Mouse (Mus musculus) adipocyte (in vitro differentiated cells): ENCODE results near the gene Trdmt1.
"Not testable (repeated sequence)": the region's sequence is repeated elsewhere in the genome, so short reads cannot be mapped to it uniquely, and the experiment has no call there.

Experiments
- DNase-seq: peaks from one replicate; pipeline ENCODE4 v3.0.0-alpha.2; 2016; ENCODE audit warnings: low spot score

Trdmt1 gene

DNA sequence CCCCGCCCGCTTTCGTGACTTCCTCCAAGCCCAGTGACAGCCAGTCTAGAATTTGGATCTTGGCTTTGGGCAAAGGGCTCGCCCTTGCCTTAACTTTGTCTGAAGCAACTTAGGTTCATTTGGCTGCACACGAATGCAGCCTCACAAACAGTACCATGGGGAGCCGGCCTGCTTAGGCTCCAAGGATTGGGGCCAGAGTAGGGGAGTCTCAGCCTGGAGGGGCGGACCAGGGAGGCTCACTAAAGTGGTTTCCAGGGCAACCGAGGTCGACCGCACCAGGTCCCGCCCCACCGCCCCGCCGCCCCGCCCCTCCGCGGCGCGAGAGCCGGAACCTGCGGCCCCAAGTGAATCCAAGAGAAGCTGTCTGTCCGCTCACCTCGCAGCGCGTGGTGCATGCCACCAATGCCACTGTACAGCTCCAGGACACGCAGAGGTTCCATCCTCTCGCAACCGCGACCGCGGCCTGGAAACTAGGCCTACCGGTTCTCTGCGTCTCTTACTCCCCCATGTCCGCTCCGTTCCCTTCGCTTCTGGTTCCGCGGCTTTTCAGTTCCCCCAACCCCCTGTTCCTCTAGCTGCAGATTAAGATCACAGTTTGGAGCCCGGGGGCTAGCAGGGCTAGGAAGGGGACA, at the start of gene Trdmt1:
Gene Trdmt1, minus strand, starts transcription at position 476 of the 632 bp plus-strand sequence.
- DNase-seq, result peak; percentile 95

DNA sequence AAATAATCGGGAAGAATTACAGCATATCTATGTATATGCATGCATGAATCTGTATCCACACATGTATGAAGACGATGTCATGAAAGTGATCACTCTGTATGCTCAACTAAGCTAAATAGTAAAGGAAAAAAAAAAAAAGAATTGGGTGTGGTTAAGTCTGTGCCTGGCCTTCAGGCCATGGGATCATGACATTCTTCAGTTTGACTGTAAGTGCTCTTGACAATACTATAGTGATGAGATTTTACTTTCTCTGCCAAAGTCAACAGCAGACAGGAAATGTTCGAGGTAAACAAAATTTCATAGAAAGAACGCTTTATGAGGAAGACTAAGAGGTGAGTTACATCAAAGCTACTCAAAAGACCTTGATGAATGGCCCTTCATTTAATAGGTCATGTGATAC, 48.9 kb upstream of the Trdmt1 start:
- no peak for DNase-seq

DNA sequence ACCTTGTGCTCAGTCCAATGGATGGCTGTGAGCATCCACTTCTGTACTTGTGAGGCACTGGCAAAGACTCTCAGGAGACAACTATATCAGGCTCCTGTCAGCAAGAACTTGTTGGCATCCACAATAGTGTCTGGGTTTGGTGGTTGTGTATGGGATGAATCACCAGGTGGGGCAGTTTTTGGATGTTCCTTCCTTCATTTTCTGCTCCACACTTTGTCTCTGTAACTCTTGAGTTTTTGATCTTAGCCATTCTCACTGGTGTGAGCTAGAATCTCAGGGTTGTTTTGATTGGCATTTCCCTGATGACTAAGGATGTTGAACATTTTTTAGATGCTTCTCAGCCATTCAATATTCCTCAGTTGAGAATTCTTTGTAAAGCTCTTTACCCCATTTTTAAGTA, 39.3 kb upstream of the Trdmt1 start:
- not testable (repeated sequence) for DNase-seq

DNA sequence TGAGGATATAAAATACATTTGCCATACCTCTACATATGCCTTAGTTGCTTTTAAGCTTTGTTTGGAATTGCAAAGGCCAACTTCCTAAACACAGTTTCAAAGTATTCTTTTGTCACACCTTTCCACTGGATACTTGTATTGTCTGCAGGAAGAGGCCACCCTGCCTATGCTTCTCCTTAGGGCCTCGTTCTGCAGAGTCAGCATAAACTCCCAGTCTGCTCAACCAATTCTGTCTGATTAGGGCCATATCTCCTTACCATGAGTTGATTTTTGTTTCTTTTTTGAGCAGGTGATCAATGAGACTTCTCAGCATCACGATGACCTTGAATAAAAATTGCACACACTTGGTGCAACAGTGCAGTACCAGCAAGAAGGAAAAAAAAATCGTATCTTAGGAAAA, 37.7 kb upstream of the Trdmt1 start:
- no peak for DNase-seq

DNA sequence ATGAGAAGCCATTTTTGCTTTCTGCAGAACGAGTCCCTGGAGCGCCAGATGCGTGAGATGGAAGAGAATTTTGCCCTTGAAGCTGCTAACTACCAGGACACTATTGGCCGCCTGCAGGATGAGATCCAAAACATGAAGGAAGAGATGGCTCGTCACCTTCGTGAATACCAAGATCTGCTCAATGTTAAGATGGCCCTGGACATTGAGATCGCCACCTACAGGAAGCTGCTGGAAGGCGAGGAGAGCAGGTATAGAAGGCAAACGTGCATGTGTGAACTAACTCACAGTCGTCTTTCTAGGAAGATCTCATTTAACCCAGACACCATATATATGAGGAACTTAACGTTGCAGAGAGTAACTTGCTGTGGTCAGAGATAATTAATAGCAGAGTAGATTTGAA, 35.5 kb upstream of the Trdmt1 start:
- DNase-seq, result peak; percentile 26

DNA sequence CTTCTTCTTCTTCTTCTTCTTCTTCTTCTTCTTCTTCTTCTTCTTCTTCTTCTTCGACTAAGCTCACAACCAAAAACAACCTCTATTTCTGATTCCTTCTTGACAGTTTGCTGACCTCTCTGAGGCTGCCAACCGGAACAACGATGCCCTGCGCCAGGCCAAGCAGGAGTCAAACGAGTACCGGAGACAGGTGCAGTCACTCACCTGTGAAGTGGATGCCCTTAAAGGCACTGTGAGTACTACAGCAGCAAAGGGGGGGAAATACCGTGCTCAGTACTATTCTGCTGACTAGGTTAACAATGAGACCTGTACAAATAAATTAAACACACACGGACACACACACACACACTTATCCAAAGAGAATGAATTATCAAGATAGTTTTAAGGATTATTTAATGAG, 34.8 kb upstream of the Trdmt1 start:
- DNase-seq, result no peak

DNA sequence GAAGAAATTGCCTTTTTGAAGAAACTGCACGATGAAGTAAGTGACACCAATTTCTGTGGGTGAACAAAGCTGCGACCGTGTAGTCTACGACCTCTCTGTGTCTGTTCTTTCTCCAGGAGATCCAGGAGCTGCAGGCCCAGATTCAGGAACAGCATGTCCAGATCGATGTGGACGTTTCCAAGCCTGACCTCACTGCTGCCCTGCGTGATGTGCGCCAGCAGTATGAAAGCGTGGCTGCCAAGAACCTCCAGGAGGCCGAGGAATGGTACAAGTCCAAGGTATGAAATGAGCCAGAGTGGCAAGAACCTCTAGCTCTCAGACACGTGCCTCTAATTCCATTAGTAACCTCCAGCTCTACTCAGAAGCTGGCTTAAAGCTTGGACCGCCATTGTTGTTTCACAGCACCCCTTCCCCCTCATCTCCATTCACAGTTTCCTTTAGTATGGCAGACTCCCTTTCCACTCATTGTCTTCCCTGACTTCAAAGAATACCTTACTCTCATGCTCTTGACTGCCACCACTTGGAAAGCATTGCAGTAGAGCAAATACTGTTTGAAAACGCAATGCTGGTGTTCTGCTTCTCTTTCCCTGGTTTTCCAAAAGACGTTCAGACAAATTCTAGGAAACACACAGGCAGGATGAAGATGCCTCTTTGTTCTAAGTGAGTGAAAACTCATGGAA, 34.1 kb upstream of the Trdmt1 start:
- DNase-seq, result peak; percentile 19

DNA sequence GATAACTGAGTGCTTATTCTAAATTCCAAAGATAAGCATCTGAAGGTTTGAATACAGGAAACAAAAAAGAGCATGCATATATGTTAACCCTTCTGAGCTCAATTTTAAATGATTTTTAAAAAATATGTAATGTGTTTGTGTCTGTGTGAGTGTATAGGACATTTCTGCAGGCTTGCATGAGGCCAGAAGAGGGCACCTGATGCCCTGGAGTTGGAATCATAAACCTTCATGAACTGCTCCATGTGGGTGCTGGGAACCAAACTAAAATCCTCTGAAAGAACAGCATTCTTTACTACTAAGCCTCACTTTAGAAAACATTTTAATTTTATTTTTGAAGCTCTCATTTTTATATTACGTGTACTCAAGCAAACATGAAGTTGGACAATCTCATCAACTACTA, 32.9 kb upstream of the Trdmt1 start:
- DNase-seq, result no peak

DNA sequence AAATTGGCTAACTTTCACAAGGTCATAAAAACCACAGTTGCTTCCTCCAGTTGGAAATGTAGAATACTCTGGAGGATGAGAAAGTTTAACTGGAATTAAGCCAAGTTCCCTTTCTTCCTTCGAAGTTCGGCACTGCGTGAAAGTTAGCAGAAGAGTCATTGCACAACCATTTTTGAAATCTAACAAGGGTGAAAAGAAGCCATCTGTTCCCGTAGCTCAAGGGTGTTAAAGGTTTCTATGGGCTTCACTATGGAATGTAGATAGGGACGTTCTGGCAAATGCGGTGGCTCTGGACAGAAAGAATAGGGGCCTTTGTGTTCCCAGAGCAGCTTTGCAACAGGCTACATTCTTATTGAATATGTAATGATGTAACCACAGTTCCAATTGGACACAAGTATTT, 31.5 kb upstream of the Trdmt1 start:
- peak; percentile 57 for DNase-seq

DNA sequence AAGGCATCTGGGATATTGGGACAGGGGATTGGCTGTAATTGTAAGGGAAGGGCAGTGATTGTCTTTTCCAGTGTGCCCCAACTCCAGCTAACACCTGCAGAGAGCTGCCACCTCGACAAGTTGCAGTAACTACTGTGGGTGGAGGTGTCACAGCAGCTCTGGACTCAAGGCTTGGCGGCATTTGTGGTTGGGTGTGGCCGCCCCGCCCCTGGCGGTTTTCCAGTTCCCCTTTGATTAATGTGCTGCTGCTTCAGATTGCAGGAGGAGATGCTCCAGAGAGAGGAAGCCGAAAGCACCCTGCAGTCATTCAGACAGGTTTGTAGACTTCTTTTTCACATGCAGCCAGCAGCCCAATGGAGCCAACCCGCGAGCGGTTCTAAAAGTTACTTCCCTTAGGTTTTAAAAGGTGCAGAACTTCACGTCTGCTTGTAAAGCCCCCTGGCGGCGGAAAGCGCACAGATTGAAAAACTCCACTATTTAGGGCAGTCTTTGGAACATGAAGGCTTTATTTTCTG, 30.9 kb upstream of the Trdmt1 start:
- DNase-seq, result peak; percentile 83

DNA sequence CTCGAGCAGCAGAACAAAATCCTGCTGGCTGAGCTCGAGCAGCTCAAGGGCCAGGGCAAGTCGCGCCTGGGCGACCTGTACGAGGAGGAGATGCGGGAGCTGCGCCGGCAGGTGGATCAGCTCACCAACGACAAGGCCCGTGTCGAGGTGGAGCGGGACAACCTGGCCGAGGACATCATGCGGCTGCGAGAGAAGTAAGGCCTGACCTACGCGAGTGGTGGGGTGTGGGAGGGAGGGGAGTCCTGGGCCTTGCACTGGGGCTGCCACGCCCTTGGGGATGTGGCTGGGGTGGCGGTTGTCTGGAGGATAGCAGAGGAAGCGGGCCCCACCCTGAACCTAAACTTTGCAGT, 30.3 kb upstream of the Trdmt1 start:
- peak; percentile 56 for DNase-seq

DNA sequence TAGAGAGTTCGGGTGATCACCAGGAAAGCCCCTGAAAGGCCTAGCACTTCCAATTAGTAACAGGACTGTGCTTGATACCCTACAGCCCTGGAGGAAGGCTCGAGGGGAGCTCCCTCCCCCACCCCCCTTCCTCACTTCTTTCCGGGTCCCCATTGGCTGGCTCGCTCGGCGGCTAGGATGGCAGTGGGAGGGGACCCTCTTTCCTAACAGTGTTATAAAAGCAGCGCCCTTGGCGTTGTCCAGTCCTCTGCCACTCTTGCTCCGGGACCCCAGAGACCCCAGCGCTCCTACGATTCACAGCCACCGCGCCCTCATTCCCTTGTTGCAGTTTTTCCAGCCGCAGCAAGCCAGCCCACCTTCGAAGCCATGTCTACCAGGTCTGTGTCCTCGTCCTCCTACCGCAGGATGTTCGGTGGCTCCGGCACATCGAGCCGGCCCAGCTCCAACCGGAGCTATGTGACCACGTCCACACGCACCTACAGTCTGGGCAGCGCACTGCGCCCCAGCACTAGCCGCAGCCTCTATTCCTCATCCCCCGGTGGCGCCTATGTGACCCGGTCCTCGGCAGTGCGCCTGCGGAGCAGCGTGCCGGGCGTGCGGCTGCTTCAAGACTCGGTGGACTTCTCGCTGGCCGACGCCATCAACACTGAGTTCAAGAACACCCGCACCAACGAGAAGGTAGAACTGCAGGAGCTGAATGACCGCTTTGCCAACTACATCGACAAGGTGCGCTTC, 29.8 kb upstream of the Trdmt1 start:
- DNase-seq, result peak; percentile 94

DNA sequence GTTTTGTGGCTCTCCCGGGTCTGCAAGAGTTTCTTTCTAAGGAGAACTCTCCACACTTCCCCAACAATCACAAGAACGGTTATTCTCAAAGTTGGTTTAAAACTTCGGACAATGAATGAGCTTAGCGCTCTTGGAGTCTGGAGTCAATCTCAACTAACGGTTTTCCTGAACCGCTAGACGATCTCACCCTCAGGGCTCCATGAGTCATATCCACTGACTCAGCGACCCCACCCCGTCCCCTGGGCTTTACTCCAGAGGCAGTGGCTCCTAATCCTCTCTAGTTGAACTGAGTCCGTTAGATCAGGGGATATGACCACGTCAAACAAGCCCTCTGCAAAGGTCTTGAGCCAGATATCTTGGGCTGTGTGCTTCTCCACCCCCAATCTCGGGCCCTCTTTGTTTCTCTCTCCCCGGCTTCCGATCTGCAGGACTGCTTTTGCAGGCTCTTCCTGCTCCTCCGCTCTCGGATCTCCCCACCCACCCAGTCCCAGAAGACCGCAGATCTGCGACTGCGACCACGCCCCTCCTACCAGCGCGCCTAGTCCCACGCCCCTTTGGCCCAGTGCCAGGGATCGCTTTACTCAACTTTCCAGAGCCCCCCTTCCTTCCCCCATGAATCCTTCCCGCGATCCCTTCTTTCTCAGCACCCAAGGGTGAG, 29.1 kb upstream of the Trdmt1 start, which contains the start of gene Vim:
Gene Vim, plus strand, starts transcription at position 520 of the 658 bp plus-strand sequence.
- DNase-seq, result peak; percentile 96

DNA sequence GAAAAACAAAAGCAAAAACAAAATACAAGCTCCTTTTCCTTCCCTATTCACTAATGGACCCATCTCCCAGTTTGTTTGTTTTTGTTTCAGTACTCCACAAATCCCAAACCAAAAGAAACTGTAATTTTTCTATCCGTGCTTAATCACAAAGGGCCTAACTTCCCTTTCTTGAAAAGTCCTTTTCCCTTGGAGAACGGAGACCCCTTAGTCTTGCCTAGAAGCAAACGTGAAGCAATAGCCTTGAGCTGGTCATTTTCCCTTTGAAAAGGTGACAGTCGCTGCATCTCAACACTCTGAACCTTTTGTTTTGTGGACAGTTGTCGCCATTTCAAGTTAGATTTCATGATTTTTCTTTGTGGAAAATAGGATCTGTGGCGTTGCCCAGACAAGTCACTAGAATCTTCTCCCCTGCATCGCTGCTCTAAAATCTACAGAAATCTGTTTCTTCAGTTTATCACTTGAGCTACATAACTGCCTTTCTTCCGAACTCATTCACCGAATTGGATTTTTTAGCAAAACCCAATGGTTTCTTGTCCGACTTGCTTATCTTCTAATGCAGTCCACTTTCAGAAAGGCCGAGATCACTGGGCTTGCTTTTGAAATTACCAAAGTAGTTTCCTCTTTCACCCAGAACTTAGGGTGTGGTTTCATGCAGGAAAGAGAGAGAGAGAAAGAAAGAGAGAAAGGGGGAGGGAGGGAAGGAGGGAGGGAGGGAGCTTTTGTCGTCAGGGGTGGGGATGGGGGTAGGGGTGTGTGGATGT, 28.4 kb upstream of the Trdmt1 start:
- DNase-seq, result peak; percentile 81

DNA sequence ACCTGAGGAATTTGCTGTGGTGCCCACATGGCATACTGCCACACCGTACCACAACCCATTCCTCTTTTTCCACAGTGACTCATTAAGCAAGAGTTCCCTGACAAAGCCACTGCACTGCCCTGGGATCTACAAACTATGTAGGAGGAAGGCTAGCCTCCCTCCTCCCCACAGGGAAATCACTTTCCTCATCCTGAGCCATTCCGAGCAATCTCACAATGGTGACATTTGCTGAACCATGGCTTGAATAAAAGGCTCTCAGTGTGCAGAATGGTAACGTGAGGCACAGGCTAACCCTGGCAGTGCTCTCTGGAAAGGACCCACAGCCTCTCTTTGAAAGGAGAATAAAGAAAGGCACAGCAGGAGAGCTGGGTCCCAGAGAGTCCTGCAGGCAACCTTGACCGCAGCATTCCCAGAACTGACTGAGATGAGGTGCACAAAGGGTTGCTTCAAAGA, 27.7 kb upstream of the Trdmt1 start:
- peak; percentile 54 for DNase-seq

DNA sequence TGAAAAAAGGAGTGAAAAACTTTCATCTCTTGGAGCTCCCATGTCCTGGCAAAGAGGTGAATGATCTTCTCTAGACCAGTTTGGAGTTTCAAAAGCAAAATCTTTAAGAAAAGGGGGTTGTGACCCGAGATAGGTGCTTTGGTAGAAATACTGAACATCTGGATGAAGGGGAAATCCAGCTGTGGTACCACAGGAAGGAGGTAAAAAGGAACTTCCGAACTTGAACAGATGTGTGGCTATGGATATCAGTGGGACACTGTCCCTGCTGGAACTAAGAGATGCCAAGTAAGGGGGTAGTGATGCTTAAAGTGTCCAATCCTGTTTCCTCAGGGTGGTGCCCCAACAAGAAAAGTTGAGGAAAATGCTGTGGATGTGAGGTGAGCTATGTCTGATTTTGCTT, 25.7 kb upstream of the Trdmt1 start:
- DNase-seq, result no peak

DNA sequence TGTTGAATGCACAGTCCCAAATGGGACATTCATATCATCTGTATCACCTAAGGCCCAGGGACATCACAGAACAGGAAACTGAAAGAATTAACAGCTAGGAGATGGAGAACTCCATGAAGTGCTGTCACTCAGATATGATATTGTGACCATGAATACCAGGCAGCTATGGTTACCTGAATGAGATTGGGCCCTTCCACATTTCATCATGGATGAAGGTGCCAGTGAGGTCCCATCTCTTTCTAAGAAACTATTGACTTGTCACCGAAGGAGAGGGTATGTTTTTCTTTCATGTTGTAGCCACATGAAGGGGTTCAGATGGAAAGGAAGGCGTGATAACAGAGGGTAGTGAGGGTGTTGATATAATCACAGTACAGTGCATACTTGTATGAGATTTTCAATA, 15.9 kb upstream of the Trdmt1 start:
- DNase-seq, result no peak

DNA sequence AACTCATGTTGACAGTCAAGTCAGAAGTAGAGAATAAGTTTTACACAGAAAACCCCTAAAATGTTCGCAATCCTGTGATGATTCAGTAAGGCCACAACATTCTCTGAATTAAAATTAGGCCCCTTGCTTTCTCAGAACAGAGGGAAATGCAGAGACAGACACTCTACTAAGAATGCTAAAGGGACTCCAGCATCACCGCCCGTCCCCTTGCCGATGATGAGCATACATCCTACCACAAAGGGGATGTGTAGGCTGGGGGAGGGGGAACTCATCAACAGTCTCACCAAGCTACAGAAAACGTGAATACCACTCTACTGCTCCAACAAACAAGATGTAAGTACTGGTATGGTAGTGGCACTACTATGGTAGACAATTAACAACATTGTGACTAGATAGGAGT, 15.3 kb upstream of the Trdmt1 start:
- DNase-seq, result no peak

DNA sequence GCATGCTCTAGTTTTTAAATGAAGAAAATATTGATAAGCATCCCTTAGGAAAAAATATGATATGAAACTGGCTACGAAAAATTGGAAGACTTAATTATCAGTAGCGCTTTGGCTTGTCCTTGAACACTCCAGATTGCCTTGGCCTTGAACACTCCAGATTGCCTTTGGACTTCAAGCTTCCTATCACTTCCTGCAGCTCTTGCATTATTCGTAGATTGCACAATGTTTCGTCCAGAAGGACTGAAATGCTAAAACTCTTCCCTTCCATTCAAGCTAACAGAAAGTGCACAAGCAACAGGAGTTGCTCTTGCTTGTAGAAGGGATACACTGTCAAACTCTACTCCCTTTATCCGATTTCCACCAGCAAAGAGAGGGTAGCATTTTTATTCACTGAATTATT, 14.8 kb upstream of the Trdmt1 start:
- no peak for DNase-seq

DNA sequence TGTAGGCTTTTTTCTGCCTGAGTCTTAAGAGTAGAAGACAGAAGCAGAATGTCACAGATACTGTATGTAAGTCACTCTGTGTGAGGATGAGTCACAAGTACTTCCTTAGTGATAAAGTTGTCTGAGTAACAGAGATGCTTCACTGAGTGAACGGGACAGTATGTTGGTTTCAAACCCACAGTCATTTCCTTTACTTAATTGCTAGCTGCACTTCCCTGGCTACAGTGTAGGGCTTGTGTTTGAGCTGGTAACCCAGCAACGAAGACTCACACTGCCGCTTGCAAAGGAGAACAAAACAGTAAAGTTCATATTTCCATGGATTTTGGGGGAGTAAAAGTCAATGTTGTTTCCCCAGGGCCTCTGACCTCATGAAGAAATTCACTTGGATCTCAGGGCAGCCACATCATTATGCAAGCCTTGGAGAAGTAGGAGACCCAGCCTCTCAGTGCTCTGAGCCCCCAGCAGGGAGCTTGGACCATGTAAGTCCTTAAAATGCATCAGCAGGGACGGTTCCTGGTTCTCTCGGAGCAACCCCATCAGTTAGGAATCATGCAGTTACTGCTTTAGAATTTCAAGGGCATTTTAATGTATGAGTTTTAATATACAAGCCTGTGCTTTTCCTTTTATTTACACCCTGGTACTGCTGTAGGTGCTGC, 14.3 kb upstream of the Trdmt1 start:
- DNase-seq, result peak; percentile 67
